Mouse (Mus musculus) testis, adult 2 months (tissue): ENCODE results near the gene Ldha.

Experiments used
- CTCF ChIP-seq: fragments of 200-500 bp; IDR thresholded peaks from 2 replicates; pipeline ENCODE4 v1.5.1; 2012; ENCODE audit warnings: low read depth, mild to moderate bottlenecking, inconsistent platforms, low read length, moderate library complexity; ENCODE audit not compliant: control insufficient read depth, insufficient read depth, insufficient replicate concordance
- POLR2A ChIP-seq: fragments of 200-500 bp; IDR thresholded peaks from 2 replicates; pipeline ENCODE4 v1.6.1; 2012; ENCODE audit warnings: low read depth, mild to moderate bottlenecking, inconsistent platforms, low read length, moderate library complexity; ENCODE audit not compliant: control insufficient read depth

- TF ChIP-seq POLR2A, result no peak
- TF ChIP-seq CTCF, result no peak
These were observed 11.4 kb downstream of the Ldha start for GRCm38 (mm10) chr7:46852666-46853065.
